Mouse (Mus musculus) right cerebral cortex, postnatal 4 days (tissue): Measurements from ENCODE around the gene Cir1.

Experiments
- DNase-seq: peaks from one replicate; pipeline ENCODE4 v3.0.0-alpha.2; 2022

Gene Cir1

DNA sequence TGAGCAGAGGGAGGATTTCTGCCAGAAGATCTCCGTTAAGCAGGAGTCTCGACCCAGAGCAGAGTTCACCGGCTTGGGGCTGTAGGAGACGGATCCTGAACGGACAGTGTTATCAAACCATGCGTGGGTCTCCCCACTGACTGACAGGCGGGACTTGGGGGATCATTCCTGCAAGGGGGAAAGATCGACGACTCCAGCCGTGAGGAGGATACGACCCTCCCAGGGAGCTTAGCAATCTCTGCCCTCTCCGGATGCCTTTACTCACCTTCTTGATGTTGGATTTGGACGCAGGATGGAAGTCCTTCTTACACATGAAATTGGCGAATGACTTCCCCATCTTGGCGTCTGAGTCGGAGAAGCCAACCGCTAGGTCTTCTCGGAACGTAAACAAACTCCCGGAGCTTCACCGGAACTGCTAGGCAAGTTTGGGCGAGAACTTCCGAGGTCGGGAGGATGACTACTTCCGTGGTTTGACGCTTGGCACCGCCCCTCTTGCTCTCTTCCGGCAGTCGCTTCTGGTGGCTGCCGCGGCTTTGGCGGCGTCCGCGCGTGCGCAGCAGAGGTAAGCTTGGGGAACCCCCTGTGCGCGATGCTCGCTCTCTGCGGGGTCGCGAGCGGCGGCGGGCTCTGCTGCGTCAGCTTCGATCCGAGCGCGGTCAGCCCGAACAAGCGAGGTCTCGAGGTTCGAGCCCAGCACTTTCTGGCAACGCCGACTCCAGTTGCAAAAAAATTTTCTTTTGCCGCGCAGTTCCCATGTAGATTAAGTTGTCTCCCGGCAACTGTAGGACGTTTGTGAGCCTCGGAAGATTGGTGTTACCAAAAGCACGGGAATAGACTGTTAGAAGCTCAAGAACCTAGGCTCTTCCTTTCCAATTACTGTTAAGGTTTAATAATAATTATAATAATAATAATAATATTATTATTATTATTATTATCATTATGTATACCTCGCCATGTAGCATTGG lies at the start of gene Cir1, which contains the start of gene Scrn3:
Cir1 (minus strand) TSS at position 550 of the 965 bp plus-strand sequence.
Scrn3 (plus strand) TSS at position 450 of the 965 bp plus-strand sequence.
- DNase-seq: peak; percentile 93

DNA sequence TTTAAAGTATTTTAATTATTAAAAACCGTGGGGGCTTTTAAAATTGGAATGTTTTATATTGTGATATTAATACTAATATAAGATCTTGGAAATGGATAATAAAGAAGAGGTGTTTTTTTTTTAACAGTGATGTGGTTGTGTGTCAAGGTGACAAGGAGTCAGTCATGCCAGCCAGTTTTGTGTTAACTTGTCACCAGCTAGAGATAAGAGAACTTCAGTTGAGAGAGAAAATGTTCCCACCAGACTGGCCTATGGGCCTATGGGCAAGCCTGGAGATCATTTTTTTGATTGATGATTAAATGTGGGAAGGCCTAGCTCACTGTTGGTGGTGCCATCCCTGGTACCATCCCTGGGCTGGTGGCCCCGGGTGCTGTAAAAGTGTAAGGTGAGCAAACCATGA lies 48.0 kb upstream of the Cir1 start:
- no peak for DNase-seq

DNA sequence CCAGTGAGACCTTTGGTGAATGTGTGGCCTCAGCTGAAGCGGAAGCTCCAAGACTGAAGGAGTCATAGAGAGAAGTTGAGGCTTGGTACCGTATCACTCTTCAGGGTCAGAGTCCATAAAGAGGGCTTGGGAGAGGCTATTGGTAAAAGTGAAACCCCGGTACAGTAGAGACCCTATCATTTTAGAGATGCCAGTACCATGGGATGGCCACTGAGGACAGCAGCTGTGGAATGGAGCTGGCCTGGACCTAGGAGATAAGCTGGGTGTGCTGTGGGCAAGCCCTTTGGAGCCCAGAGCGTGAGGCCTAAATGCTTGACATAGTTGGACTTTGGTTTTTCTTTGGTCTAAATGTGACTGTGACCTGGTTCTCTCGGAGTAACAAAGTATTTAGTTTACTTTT lies 47.4 kb upstream of the Cir1 start:
- no peak for DNase-seq

DNA sequence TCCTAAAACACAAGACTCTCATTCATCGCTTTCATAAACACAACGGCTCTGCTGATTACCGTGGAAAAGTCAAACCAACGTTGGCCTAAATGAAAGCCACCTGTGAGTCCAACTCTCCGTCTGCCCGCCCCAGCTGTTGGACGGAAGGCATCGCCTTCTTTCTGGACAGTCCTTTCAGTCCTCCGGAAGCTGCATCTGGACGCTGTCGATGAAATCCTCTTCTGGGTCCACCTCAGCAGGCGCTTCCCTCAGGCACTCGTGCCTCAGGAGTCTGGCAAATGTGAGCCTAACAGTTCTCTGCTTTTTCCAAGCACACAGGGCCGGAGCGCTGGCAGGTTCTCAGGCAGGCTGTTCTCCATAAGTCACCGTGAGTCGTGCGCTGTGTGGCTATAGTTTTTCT lies 44.5 kb upstream of the Cir1 start:
- no peak for DNase-seq

DNA sequence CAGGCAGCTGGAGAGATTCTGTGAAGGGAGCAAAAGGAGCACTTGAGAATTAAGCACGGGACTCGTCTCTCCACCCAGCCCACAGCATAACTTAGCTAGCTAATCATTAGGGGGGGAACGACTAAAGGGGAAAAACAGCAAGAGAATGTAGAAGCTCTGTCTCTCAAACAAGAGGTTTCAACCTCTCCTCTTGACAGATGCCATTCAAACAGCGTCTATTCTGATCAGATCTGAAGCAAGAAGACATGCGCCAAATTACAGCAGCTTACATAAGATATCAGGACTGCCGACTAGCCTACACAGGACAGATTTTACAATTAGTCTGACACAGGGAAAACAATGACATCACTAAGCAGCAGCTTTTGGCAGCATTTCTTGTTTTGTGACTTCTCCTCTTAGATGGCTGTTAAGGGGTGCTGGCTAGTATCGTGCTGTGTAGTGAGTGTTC lies 39.5 kb upstream of the Cir1 start:
- DNase-seq: no peak

DNA sequence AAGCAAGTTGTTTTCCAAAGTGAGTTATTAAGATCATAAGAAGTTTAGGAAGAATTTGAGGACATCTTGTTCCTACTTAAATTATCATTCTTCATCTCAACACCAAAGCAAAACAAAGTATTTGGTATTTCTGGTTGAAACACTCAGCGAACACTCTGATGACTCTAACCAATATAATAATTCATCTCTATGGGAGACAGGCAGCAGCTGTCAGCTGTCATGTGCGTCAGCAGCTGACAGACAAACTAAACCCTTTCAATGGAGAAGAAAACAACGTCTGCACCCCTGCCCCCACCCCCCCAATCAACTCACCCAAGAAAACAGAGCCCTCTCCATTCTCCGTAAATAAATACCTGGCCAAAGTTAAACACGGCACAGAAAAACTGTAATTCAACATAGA lies 39.0 kb upstream of the Cir1 start:
- no peak for DNase-seq

DNA sequence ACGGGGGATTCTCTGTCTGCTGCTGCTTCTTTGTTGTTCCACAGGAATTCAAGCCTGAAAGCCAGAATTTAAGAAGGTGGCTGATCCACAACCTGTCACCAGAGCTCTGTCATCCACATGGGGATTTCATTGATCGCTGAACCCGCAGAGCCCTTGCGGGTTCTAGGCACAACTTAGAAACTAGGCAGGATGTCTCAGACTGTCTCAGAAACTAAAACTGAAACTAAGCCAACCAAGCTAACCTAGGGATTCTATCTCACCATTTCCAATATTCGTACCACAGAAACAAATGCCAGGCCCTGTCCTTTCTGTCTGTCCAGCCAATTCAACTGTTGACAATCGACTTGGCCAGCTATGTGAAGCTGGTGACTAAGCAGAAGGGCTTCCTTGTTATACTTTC lies 35.7 kb upstream of the Cir1 start:
- no peak for DNase-seq

DNA sequence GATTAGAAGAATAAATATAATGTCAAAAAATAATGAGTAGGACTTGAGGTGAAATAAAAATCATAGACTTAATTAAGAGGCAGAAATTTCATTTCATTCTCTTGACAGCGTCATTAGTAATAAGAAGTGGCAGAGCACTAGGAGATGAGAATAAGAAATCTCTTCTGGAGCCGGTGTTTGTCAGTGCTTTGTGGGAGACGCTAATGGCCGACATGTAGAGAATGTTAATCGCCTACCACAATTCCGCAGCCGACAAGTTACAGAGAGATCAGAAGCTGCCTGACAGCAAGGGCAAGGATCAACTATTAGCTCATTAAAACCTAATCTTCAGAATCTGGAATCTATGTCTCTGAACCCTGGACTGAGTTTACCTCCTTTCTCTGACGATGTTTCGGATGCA lies 35.3 kb upstream of the Cir1 start:
- no peak for DNase-seq

DNA sequence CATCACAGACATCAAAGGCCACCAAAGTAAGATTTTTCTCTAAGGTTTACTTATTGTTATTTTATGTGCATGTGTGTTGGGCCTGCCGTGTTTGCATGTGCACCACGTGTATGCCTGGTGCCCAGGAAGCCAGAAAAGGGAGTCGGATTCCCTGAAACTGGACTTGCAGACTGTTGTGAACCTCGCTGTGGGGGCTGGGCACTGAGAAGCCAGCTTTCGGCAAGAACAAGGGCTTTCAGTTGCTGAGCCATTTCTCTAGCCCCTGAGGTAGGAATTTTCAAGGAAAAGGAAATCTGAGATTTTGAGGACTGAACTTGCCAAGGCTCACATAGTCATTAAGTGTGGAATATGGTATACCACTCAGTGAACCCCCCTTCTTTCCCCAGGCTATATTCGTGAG lies 34.6 kb upstream of the Cir1 start:
- DNase-seq: no peak

DNA sequence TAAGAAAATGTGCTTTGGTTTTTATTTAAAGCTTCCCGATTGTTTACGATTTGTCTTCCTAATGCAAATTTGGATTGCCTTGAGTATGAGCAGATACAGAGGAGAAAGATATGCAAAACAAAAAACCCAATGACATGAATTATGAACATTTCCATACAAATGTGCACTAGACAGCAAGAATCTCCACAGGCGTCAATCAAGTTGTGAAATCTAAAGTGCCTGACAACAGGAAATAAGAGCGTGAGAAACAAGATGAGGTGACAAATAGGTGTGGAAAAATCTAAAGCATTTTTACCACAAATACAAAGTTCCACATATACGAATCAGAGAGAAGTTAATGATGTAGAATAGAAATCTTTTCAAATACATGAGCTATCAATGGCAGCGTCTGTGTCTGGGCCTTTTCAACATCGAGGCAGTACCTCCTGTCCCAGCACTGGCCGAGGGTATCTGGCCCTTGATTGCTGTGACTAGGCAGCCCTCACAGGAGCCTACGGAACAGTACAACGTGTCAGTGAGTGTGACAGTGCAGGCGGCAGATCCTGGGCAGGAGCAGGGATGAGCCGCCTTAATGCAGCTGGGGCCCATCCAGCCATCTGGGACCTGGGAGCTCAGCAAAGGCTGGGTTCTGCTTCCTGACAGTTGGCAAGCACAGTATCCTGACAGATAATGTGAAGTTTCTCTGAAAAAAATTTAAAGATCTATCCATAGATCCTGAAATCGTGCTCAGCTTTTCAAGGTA lies 34.0 kb upstream of the Cir1 start:
- peak; percentile 29 for DNase-seq

DNA sequence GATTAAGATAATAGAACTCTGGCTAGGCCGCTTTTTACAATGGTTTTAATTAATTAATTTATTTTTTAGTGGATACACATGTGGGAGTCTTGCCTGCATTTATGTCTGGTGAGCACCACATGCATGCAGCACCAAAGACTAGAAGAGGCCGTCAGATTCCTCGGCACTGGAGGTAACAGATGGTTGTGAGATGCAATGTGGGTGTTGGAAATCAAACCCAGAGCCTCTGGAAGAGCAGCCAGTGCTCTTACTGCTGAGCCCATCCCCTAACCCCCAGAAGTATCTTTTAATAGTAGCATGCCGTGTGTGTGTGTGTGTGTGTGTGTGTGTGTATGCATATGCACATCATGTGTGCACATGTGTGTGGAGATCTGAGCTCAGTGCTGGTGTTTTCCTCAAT lies 32.7 kb upstream of the Cir1 start:
- no peak for DNase-seq

DNA sequence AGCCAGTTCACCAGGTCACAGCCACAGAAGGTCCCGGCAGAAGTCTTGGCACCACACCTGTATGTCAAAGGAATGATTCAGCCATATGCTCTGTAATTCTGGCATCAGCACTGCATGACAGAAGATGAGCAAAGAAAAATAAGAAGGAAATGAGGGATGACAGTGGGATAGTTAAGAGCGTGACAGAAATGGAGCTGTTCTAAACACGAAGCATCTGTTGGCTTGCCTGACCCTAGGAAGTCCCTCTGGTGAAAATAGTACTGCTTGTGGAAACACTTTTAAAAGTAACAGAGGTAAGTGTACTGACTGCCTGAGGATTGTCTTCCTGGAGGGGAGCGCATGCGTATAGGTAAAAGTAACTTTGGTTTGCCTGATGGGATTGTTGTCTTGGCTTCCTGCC lies 31.2 kb upstream of the Cir1 start:
- no peak for DNase-seq

DNA sequence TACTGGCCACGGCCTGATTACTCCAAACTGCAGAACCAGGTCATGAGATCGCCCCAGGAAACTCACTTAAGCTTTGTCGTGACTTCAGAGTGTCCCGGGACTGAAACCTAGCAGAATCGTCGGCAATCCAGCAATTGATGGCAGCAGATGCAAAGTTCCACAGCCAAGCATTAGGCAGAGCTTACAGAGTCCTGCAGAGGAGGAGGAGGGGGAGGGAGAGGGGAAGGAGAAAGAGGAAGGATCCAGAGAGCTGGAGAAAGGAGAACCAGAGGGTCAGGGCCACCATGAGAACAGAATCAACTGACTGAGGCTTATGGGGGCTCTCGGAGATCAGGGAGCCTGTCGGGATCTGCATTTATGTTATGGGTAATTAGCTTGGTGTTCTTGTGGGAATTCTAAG lies 25.9 kb upstream of the Cir1 start:
- DNase-seq: no peak

DNA sequence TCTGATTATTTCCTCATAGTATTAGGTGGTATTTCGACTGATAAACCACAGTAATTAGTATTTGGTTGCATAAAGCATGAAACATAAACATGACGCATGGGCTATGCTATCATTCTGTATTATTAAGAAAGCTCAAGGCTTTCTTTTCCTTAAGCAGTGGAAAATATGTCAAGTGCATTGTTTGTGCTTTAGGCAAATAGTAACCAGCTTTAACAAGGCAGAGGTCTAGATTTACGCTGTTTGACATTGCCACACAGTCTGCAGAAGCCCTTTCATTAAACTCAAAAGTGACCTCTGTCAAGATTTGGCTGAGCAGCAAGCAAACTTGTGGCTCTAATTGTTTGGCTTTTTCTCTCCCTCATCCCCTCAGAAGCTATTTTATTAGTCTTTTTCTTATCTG lies 23.4 kb upstream of the Cir1 start:
- no peak for DNase-seq

DNA sequence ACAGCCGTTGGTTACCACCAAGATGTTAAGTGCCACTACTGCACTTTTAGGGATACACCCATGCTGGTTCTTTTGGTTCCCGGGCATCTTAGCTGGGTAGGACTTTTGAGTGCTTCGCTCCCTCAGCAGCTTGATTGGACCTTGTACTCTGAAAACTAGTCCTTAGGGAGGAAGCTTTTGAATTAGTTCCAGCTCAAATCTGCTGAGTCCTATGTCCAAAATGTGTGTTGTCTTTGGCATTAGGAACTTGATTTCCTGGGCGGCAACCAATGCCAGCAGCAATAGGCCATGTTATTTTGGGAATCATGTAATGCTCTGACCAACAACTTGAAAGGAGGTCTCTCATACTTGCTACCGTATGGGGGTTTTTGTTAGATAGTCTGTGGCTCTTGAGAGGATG lies 13.4 kb upstream of the Cir1 start:
- no peak for DNase-seq

DNA sequence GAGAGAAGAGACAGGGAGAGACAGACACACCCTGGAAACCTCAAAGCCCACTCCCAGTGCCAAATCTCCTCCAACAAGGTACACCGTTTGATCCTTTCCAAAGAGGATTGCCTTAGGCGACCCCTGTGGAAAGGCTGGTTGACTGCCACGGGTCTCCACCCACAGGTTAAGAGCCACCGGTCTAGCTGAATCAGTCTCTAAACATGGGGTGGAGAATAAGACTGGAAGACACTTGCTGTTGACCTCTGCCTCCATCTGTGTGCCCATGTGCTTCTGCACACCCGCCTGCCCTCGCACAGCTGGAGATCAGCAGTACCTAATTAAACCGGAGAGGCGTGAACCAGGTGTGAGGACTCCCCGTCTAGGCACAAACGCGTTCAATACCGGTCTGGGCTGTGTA lies 10.5 kb upstream of the Cir1 start:
- no peak for DNase-seq

DNA sequence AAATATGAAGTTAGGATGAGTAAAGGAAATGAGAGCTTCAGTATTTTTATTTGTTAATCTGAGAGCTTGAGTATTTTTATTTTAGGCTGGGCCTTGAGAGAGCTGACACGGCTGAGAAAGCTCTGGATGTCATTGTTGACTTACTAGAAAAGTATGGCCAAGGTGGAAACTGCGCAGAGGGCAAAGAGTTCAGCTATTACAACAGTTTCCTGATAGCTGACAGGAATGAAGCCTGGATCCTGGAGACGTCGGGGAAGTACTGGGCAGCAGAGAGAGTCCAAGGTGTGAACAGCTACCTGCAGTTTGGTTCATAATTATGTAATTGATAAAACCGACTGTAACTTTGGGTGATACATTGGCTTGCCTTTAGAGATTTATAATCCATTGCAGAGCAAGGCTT lies 6.7 kb upstream of the Cir1 start:
- DNase-seq: no peak

DNA sequence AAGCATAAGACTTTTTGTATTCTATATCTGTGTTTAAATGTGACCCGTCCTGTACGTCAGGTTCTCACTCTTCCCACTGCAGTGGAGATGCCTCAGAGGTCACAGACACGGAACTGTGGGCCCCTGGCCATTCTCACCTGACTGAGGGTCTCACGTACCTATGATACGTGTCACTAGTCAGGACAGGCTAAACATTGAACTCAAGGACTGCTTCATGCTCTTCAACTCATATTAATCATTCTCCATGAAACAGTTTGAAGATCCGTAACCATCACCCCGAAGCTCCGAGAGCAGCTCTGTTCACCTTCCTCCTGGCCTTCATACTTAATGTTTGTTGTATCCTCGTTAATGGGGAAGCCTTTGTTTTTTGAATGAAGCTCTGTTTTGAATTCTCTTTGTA lies 4.9 kb upstream of the Cir1 start:
- DNase-seq: no peak

DNA sequence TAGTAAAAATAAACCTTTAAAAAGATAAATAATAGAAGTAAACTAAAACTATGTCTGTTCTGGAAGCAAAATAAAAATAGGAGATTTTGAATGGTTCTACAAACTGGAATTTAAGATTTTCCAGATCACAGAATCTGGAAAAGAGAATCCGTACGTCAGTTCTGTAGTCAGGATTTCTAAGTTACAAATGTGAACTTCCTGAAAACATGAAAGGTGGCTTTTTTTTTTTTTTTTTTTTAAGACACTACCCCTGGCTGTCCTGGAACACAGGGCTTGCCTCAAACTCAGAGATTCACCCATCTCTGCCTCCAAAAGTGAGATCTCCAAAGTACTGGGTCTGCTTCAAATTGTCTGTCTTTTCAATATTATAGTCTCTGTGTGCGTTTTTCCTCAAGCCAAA lies 1.8 kb upstream of the Cir1 start:
- DNase-seq: no peak

DNA sequence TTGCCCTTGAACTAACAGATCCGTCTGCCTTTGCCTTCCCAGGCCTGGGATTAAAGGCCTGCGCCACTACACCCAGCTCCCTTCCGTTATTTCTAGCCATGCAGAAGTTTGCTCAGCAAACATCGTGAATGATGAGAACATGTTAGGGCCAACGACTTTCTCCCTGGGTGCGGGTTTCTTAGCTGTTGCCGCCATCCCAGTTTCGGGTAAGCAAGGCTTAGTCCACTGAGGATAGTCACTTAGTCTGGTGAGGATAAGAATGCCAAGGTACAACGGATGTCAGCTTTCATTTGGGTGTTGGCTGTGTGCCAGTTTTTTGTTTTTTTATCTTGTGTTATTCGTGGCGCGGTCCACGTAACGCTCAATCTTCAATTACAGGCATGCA lies 608 bp upstream of the Cir1 start:
- DNase-seq: peak; percentile 7

DNA sequence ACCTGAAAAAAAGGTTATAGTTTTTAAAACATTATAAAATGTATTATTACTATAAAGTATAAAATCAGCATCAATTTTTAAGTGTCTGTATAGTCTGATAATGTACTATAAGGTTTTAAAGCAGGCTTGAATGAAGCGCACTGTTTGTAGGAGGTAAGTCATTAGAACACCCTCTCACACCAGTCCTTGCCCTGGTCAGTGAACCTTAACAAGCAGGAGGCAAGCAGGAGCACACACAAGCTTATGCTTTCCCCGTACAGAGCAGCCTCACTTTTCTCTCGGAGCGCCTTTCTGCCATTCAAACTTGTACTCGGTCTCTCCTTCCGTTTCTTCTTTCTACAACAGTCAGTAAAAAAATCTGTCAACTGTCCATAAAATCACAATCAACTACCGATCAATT lies 6.5 kb downstream of the Cir1 start:
- no peak for DNase-seq

DNA sequence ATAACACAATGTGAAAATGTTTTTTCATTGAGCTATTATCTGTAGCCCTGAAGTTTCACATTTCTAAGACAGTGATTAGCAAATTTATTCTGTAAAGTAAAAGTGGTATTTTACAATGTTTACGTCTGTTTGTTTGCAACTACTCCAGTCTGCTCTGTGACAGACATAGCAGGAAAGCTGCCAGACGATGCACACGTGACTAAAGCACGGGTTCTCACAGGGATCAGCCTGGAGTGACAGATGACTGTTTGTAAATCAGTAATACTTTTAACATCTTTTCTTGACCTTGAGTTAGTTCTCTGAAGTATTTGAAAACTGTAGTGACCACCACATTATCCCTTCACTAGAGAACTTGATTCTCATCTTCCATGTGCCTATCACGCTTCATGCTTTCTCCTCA lies 8.0 kb downstream of the Cir1 start:
- DNase-seq: no peak

DNA sequence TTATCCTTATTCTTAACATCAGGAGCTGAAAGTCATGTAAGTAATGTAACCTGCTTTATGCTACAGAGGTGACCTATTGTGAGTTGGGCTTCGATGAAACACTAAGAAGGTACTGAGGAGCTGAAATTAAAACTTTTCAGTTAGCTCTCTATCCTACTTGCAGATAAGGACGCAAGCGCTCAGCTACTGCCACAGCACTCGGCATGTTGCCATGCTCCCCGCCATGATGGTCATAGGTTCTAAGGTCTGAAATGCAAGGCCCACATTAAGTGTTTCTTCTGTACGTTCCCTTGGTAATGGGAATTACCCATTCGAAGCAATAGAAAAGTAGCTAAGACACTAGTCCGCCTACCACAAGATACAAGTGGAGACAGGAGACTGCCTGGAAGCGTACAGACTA lies 9.8 kb downstream of the Cir1 start:
- no peak for DNase-seq

DNA sequence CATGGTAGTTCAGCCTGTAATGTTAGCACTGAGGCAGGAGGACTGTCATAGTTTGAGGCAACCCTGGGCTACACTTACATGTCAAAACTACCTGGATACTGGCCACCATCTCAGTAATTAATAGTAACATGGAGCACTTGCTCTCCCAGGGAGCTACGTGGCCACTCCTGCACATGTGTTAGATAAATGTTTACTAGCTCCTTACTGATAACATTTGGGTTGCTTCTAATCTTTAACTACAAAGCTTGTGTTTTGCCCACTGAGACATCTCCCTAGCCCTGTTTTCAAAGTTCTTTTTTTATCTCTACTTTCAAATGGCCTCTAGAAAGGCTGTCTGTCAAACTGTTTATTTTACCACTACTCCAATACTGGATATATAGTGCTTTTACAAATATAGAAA lies 10.5 kb downstream of the Cir1 start:
- no peak for DNase-seq
